Mouse (Mus musculus): ENCODE measurements at regions not wholly inside any gene's neighbourhood (a gene's known extent, or its start where the extent isn't known, plus 50 kb on each side); places are given as distances from the start of the nearest gene placed in this dataset.

GRCm38 (mm10) chr12:26244701-26245100 is 170.4 kb downstream of the Rnf144a start:
- no peak for DNase-seq (ENCODE audit: low spot score in 2 of 2)

- DNase-seq (ENCODE audit: low spot score in 2 of 2), result no peak
These were observed 187.5 kb downstream of the Rnf144a start for GRCm38 (mm10) chr12:26227557-26228020.

- DNase-seq (ENCODE audit: low spot score in 2 of 2), result no peak
These were observed 188.7 kb downstream of the Rnf144a start for GRCm38 (mm10) chr12:26226363-26226762.

DNA sequence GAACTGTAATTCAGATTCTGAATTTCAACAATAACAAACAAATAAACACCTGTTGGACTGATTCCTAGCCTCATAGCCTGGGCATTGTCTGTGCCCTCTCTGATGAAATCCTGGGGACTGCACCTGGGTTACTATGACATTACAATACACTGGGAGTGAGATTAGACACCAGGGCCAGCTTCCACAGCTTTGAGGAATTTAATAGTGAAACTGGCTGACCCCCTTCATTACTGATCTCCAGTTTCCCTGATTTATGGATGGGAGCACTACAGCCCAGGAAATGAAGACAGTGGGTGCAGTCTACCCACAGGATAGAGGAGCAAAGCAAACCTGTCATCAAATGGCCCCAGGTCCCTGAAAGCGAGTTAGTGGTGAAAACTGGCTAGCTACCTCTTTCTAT is 202.6 kb downstream of the Rnf144a start:
- no peak for DNase-seq (ENCODE audit: low spot score in 2 of 2)

DNA sequence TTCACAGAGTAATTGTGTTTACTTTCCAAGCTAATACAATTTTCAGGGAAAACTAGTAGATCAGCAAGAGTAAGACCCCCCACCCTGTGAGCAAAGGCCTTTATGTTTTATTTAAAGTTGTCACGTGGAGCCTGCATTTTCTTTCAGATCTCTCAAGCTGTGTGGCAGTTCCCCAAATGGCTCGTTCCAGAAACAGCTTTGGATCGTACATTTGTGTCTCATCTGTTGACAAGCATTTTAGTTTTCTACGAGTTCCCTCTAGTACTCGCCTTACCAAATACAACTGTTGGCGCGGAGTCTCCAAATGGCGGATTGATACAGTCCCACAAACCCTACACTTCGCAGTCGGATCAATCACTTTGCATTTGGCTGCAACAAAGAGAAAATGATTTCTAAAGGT is 203.6 kb downstream of the Rnf144a start:
- no peak for DNase-seq (ENCODE audit: low spot score in 2 of 2)

DNA sequence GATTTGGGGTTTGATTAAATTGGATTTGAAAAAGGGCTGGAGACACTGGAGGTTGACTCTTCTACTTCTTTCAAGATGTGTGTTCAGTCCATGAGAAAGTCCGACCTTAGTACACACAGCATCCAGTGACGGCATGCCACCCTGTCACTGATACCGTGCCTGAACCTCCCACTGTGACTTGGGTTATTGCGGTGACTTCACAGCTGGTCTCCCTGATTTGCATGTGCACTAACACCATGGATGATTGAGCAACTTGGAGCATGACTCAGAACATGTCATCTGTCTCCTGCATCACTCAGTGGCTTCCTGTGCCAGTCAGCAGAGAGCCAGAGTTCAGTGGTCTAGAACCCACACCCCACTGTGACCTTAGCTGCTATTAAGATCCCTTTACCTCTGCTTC is 208.3 kb downstream of the Rnf144a start:
- DNase-seq (ENCODE audit: low spot score in 2 of 2), result no peak

DNA sequence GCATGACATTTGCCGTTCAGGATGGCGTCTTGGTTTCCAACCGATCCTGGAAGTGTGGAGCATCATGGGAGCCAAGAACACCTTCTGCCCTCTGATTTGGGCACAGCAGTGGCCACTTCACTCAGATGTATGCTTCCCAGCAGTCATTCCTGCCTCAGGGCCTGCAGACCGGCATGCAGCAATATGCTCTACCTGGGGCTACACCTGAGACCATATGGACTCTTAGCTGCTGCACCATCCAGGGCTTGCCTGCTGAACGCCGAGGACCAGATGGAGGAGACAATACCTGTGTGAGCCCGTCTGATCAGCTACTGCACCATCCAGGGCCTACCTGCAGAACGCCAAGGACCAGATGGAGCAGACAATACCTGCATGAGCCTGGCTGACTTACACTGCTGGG is 209.0 kb downstream of the Rnf144a start:
- no peak for DNase-seq (ENCODE audit: low spot score in 2 of 2)

DNA sequence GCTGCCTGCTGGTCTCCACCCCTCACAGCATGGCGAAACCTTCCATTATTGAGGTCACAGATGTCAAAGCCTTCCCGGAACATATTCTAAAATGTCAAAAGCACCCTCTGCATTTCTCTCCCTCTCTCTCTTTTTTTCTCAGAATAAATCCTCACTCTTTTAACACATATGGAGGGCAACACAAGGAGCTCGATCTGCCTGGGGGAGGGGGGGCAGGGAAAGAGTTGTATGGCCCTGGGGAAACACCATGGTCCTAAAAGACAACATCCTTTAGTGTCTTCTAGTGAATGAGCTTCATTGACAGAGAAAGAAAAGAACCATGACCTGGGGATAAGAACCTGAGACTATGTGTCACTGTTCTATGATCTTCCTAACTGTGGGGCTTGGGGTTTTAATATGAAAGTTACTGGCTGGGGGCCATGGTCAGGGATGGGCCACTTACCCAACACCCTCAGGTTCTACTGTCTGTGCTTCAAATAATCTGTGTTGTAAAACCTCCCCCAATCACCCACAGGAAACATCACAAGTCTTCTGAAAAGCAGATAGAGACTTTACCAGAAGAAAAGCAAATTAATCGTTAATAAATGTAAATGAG is 223.0 kb downstream of the Rnf144a start:
- no peak for DNase-seq (ENCODE audit: low spot score in 2 of 2)

GRCm38 (mm10) chr12:26191268-26191981 is 223.6 kb downstream of the Rnf144a start:
- DNase-seq (ENCODE audit: low spot score in 2 of 2), result no peak

- no peak for DNase-seq (ENCODE audit: low spot score in 2 of 2)
These were observed 226.1 kb downstream of the Rnf144a start for GRCm38 (mm10) chr12:26188996-26189395.

GRCm38 (mm10) chr12:26187091-26187862 is 227.8 kb downstream of the Rnf144a start:
- no peak for DNase-seq (ENCODE audit: low spot score in 2 of 2)

GRCm38 (mm10) chr12:26184701-26185460 is 230.2 kb downstream of the Rnf144a start:
- no peak for DNase-seq (ENCODE audit: low spot score in 2 of 2)

GRCm38 (mm10) chr12:26183021-26183420 is 232.0 kb downstream of the Rnf144a start:
- DNase-seq (ENCODE audit: low spot score in 2 of 2), result no peak

DNA sequence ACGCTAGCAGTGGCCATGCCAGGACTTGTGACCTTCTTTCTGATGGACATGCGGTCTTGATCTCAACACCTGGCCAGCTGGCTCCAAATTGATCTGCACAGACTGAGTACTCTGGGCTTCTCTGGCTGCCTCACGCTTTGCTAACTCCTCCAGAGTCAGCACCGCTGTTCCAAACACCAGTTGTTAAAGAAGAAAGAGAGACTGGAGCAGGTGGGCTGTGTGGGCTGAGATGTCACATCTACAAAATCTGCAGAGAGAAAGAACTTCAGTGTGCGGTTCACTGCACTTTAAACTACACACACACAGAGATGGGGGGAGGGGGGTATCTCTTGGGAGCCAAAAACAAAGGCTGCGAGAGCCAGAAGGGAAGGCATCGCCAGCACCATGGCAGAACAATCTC is 234.2 kb downstream of the Rnf144a start:
- DNase-seq (ENCODE audit: low spot score in 2 of 2), result no peak

- no peak for DNase-seq (ENCODE audit: low spot score in 2 of 2)
These were observed 238.8 kb downstream of the Rnf144a start for GRCm38 (mm10) chr12:26176231-26176662.

- DNase-seq (ENCODE audit: low spot score in 2 of 2), result no peak
These were observed 251.6 kb downstream of the Rnf144a start for GRCm38 (mm10) chr12:26163416-26163815.

GRCm38 (mm10) chr12:26160861-26161615 is 254.0 kb downstream of the Rnf144a start:
- no peak for DNase-seq (ENCODE audit: low spot score in 2 of 2)

DNA sequence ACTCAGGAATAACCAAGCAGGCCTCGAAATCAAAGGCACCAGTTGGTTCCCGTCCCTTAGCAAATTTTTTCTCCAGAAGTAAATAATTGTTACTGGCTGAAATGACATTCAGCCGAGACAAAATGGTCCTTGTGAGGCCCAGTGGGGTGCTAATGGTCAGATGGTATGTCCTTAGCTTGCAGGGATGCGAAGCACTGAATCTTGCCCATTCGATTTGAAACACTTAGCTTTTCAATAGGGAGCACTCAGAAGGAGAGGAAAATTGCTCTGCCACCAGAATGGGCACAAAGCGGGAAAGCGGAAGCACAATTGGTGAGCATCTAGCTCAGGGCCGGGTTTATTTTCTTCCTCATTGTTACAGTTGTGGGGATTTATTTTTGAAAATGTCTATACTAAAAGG is 262.1 kb downstream of the Rnf144a start:
- DNase-seq (ENCODE audit: low spot score in 2 of 2), result no peak

DNA sequence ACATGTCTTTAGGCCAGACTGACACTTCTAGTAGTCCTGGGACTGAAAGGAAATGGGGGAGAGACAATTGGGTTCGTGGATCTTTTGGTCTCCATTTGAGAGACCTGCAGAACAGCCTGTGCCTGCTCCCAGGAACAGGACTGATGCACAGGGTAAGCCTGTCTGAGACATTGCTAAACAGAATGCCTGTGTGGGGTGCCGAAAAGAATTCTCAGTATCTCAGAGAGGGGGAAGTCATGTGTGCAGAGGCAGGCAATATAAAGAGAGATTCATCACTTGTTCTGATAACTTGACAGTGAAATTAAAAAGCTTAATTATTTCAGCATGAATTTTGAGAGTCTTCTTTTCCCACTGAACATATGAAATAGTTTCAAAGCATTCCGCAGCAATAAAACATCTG is 268.7 kb downstream of the Rnf144a start:
- DNase-seq (ENCODE audit: low spot score in 2 of 2), result no peak

GRCm38 (mm10) chr12:26145085-26145714 is 269.9 kb downstream of the Rnf144a start:
- no peak for DNase-seq (ENCODE audit: low spot score in 2 of 2)
